Mouse (Mus musculus): ENCODE data around the gene Fsip1. TPM values are rescaled to one million over a fixed set of nuclear protein-coding genes. Genes with fewer than 3 reads are reported as not detected.

The Fsip1 gene
- polyA plus RNA-seq, 1 experiment from 2014 or later: 2.6 TPM

DNA sequence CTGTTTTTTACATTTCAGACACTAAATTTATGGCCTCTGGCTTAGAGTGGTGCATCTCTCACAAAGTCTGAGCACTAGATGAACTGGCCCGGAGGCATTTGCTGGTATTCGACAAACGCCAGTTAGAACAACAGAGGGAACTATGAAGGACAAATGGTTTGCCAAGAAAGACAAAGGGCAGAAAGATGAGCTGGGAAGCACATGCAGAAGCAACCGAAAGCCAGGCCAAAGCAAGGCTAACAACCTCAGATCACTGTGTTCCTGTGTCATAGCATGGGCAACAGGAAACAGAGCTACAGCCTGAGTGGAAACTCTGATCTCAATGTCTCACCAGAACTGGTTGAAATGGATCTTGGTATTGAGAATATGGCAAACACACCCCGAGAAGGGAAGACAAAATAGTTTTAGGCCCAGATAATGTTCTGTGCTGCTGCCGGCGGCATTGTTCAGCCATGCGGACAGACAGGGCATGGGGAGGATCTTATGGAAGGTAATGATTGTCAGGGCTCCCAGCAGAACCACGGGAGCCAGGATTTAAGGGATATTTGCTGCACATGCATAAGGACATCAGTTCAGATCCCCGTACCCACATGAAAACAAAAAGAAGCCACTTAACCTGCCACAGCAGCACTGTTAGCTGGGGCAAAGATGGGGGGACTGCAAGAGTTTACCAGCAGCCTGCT is 169.6 kb downstream of the Fsip1 start:
- Histone ChIP-seq H3K4me2 (ENCODE audit: low read length) (no peak overlapping the region), H3K4me3 (ENCODE audit: low read depth, low read length) (no peak overlapping the region), H3K9ac (ENCODE audit: low read depth, low read length) (no peak overlapping the region), H3K9me3 (replicated peaks; ENCODE audit: control insufficient read depth, low read length, poor library complexity, severe bottlenecking) (no peaks in the 10 kb centered on the region), H3K27ac (ENCODE audit: low read length) (no peak overlapping the region), H3K36me3 (ENCODE audit: control insufficient read depth, insufficient read depth, low read length) (no peaks in the 10 kb centered on the region), H3K4me1 (ENCODE audit: control insufficient read depth, insufficient read depth, low read length) (no peaks in the 10 kb centered on the region), H3K27me3 (ENCODE audit: control insufficient read depth, insufficient read depth, low read depth, low read length) (no peaks in the 10 kb centered on the region)
- 83% methylated on average over 10 of the region's 10 CpGs for WGBS
- no peak for ATAC-seq

DNA sequence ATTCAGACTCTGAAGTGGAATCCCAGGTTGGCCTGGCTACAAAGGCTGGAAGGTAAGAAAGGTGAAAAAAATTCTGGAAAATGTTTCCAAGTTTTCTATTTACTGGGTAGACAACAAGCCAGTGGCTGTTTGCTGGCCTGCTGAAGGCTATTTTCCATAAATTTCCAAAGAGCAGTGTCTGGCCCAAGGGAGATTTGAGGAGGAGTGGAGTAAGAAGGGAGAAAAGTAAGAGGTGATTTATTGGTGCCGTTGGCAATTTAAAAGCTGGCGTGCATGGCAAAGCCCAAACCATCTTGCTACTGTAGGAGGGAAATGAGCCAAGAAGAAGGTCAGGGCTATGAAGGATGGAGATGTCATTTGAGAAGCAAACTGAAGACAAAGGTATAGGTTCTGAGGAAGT is 171.1 kb downstream of the Fsip1 start:
- 97% methylated on average over 2 of the region's 2 CpGs for WGBS

DNA sequence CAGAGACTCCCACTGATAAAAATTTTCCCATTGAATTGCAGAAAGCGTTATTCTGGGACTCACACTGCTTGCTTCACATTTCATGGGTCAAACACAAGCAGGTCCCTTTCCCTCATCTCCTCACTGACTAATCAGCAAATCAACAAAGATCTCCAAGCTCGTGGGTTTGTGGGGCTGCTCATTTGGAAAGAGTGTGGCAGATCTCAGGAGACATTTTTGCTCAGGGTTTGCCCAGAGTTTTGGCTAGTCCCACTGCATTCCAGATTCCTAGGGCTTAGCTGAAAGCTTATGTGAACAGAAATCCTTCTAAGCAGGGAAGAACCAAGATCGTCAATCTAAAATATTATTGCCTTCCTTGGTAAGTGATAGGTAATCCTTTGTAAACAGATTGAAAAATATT is 172.1 kb downstream of the Fsip1 start:
- no peak overlapping the region for H3K27ac ChIP-seq (ENCODE audit: low read length)
- H3K9me3 ChIP-seq (replicated peaks; ENCODE audit: control insufficient read depth, low read length, poor library complexity, severe bottlenecking): no peaks in the 10 kb centered on the region
- no peak overlapping the region for H3K4me2 ChIP-seq (ENCODE audit: low read length)
- WGBS: 74% methylated on average over 3 of the region's 3 CpGs
- H3K9ac ChIP-seq (ENCODE audit: low read depth, low read length): no peak overlapping the region
- no peaks in the 10 kb centered on the region for H3K4me1 ChIP-seq (ENCODE audit: control insufficient read depth, insufficient read depth, low read length)
- no peaks in the 10 kb centered on the region for H3K27me3 ChIP-seq (ENCODE audit: control insufficient read depth, insufficient read depth, low read depth, low read length)
- no peak overlapping the region for H3K4me3 ChIP-seq (ENCODE audit: low read depth, low read length)
- H3K36me3 ChIP-seq (ENCODE audit: control insufficient read depth, insufficient read depth, low read length): no peaks in the 10 kb centered on the region
- no peak for ATAC-seq

More for the DNA sequence above, 171.1 kb downstream of the Fsip1 start:
- Histone ChIP-seq H3K27ac (ENCODE audit: low read length) (no peak overlapping the region), H3K9me3 (replicated peaks; ENCODE audit: control insufficient read depth, low read length, poor library complexity, severe bottlenecking) (no peaks in the 10 kb centered on the region), H3K4me3 (ENCODE audit: low read depth, low read length) (no peak overlapping the region), H3K9ac (ENCODE audit: low read depth, low read length) (no peak overlapping the region), H3K36me3 (ENCODE audit: control insufficient read depth, insufficient read depth, low read length) (no peaks in the 10 kb centered on the region), H3K27me3 (ENCODE audit: control insufficient read depth, insufficient read depth, low read depth, low read length) (no peaks in the 10 kb centered on the region), H3K4me1 (ENCODE audit: control insufficient read depth, insufficient read depth, low read length) (no peaks in the 10 kb centered on the region), H3K4me2 (ENCODE audit: low read length) (no peak overlapping the region)
- no peak for ATAC-seq

DNA sequence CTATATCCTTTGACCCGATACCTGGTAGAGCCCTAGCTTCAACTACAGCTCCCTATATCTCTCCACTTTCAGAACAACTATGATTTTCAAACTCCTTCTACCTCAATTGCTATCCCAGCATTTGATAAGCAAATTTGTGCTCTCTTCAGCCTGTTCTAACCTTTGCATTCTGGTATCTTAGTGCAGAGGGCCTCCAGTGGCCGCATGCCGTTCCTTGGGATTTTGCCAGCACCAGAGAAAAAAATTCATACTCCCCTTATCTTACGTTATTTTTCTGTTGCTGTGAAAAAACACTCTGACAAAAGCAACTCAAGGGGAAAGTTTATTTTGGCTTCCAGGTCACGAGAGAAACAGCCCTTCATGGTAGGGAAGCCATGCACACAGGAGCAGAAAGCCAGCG is 173.1 kb downstream of the Fsip1 start:
- H3K36me3 ChIP-seq (ENCODE audit: control insufficient read depth, insufficient read depth, low read length): no peaks in the 10 kb centered on the region
- H3K27me3 ChIP-seq (ENCODE audit: control insufficient read depth, insufficient read depth, low read depth, low read length): no peaks in the 10 kb centered on the region
- no peaks in the 10 kb centered on the region for H3K4me1 ChIP-seq (ENCODE audit: control insufficient read depth, insufficient read depth, low read length)
- no peak overlapping the region for H3K27ac ChIP-seq (ENCODE audit: low read length)
- no peak for ATAC-seq
- no peak overlapping the region for H3K4me2 ChIP-seq (ENCODE audit: low read length)
- WGBS: 89% methylated on average over 6 of the region's 6 CpGs
- H3K9me3 ChIP-seq (replicated peaks; ENCODE audit: control insufficient read depth, low read length, poor library complexity, severe bottlenecking): no peaks in the 10 kb centered on the region
- no peak overlapping the region for H3K9ac ChIP-seq (ENCODE audit: low read depth, low read length)
- no peak overlapping the region for H3K4me3 ChIP-seq (ENCODE audit: low read depth, low read length)

DNA sequence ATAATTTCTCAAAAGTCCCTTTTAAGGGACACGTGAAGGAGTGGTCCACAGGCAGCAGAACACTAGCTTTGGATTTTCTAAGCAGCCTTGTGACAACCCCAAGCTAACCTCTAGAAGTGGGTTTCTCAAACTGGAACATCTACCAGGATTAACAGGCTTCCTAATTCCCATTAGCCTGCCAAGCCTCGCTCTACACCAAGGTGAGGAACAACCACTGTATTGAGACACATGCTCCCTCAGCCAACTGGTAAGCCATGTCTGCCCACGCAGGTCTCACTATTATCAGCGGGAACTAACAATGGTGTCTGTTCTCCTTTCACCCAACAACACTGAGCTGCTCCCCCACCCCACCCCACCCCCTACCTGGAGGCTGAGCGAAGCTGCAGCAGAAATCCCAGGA is 175.2 kb downstream of the Fsip1 start:
- 81% methylated on average over 5 of the region's 5 CpGs for WGBS
- no peak for ATAC-seq
- Histone ChIP-seq H3K27me3 (ENCODE audit: control insufficient read depth, insufficient read depth, low read depth, low read length) (no peaks in the 10 kb centered on the region), H3K4me1 (ENCODE audit: control insufficient read depth, insufficient read depth, low read length) (no peaks in the 10 kb centered on the region), H3K9ac (ENCODE audit: low read depth, low read length) (no peak overlapping the region), H3K27ac (ENCODE audit: low read length) (no peak overlapping the region), H3K36me3 (ENCODE audit: control insufficient read depth, insufficient read depth, low read length) (no peaks in the 10 kb centered on the region), H3K4me2 (ENCODE audit: low read length) (no peak overlapping the region), H3K9me3 (replicated peaks; ENCODE audit: control insufficient read depth, low read length, poor library complexity, severe bottlenecking) (no peaks in the 10 kb centered on the region), H3K4me3 (ENCODE audit: low read depth, low read length) (no peak overlapping the region)

Small RNAs within 50 kb of the gene (microRNA-seq; reads per million reads assigned to microRNA genes)
- not detected for gene Gm22800

Other genes starting within 250 kb of the Fsip1 start
- 4.8 and 5.8 TPM in 2 replicates for gene Thbs1, start 145.1 kb downstream of the Fsip1 start, polyA plus RNA-seq (2015; fragmentation: Nextera tagmentation; extraction: Ambion mirVana)
- 6.3 and 7.7 TPM in 2 replicates for gene Gpr176, start 116.5 kb upstream of the Fsip1 start, polyA plus RNA-seq (2015; fragmentation: Nextera tagmentation; extraction: Ambion mirVana)
- gene Eif2ak4, start 131.7 kb upstream of the Fsip1 start, polyA plus RNA-seq (2015; fragmentation: Nextera tagmentation; extraction: Ambion mirVana): 8.4 and 9.3 TPM in 2 replicates
- 306 and 312 TPM in 2 replicates for gene Srp14, start 222.7 kb upstream of the Fsip1 start, polyA plus RNA-seq (2015; fragmentation: Nextera tagmentation; extraction: Ambion mirVana)